Mouse (Mus musculus) myocyte (in vitro differentiated cells): ENCODE results near the gene Smim7. TPM values are rescaled to one million over a fixed set of nuclear protein-coding genes. Genes with fewer than 3 reads are reported as not detected.

Source experiments
- H3K27me3 ChIP-seq: one replicate; pipeline ENCODE4 v1.6.1; 2011; ENCODE audit not compliant: control insufficient read depth, insufficient read depth, insufficient read length
- H3K36me3 ChIP-seq: one replicate; pipeline ENCODE4 v1.6.1; 2011; ENCODE audit not compliant: control insufficient read depth, insufficient read depth
- H3K4me2 ChIP-seq: one replicate; pipeline ENCODE4 v1.6.1; 2011; ENCODE audit warnings: low read depth, control low read depth
- H3K4me3 ChIP-seq: one replicate; pipeline ENCODE4 v1.5.1; 2011; ENCODE audit warnings: mild to moderate bottlenecking, control low read depth, moderate library complexity
- H3K79me2 ChIP-seq: one replicate; pipeline ENCODE4 v1.6.1; 2011; ENCODE audit not compliant: control insufficient read depth, insufficient read depth
- H3ac ChIP-seq: one replicate; pipeline ENCODE4 v1.6.1; 2011; ENCODE audit not compliant: control insufficient read depth, insufficient read length
- CEBPB ChIP-seq: IDR thresholded peaks from 2 replicates; pipeline ENCODE4 v1.6.1; 2011; ENCODE audit warnings: mild to moderate bottlenecking, moderate library complexity; ENCODE audit not compliant: poor library complexity, insufficient read depth, severe bottlenecking
- E2F4 ChIP-seq: IDR thresholded peaks from one replicate; pipeline ENCODE4 v1.6.1; 2011; ENCODE audit warnings: mild to moderate bottlenecking, control low read depth, moderate library complexity; ENCODE audit not compliant: insufficient read depth
- MAX ChIP-seq: IDR thresholded peaks from one replicate; pipeline ENCODE4 v1.6.1; 2011; ENCODE audit warnings: low read depth, mild to moderate bottlenecking, control low read depth
- MYOD1 ChIP-seq, 3 experiments: IDR thresholded peaks; one replicate each; pipeline ENCODE4 v1.6.1; 2011; ENCODE audit warnings: control low read depth in 2 of 3, low read depth in 2 of 3, mild to moderate bottlenecking in 2 of 3, moderate library complexity in 1 of 3; ENCODE audit not compliant: insufficient read length in 2 of 3, control insufficient read depth in 1 of 3
- MYOG ChIP-seq, 3 experiments: IDR thresholded peaks; one replicate each; pipeline ENCODE4 v1.6.1; 2011; ENCODE audit warnings: control low read depth in 2 of 3, low read depth in 2 of 3, mild to moderate bottlenecking in 2 of 3; ENCODE audit not compliant: insufficient read length in 2 of 3, control insufficient read depth in 1 of 3, insufficient read depth in 1 of 3
- POLR2A ChIP-seq: IDR thresholded peaks from one replicate; pipeline ENCODE4 v1.6.1; 2011; ENCODE audit warnings: low read depth, mild to moderate bottlenecking, control low read depth, moderate library complexity; ENCODE audit not compliant: insufficient read length
- POLR2AphosphoS2 ChIP-seq: IDR thresholded peaks from one replicate; pipeline ENCODE4 v1.6.1; 2011; ENCODE audit warnings: low read depth, control low read depth; ENCODE audit not compliant: insufficient read length
- REST ChIP-seq: IDR thresholded peaks from one replicate; pipeline ENCODE4 v1.6.1; 2011; ENCODE audit warnings: mild to moderate bottlenecking, control low read depth, moderate library complexity; ENCODE audit not compliant: insufficient read depth, insufficient read length
- SRF ChIP-seq: IDR thresholded peaks from one replicate; pipeline ENCODE4 v1.6.1; 2011; ENCODE audit warnings: low read depth; ENCODE audit not compliant: control insufficient read depth, insufficient read length
- TCF12 ChIP-seq: IDR thresholded peaks from one replicate; pipeline ENCODE4 v1.6.1; 2011; ENCODE audit warnings: mild to moderate bottlenecking, control low read depth; ENCODE audit not compliant: poor library complexity, insufficient read depth, severe bottlenecking
- TCF3 ChIP-seq: IDR thresholded peaks from one replicate; pipeline ENCODE4 v1.6.1; 2011; ENCODE audit warnings: low read depth, control low read depth; ENCODE audit not compliant: insufficient read length
- USF1 ChIP-seq: IDR thresholded peaks from one replicate; pipeline ENCODE4 v1.6.1; 2011; ENCODE audit warnings: low read depth, mild to moderate bottlenecking, control low read depth, moderate library complexity
- polyA plus RNA-seq: library from polyadenylated mRNA; unstranded; fragments of >200 nt; fragmentation: generic; extraction: Trizol; gene quantifications from one replicate; pipeline ENCODE4 v1.2.1, GENCODE M21; 2012; ENCODE audit warnings: missing spikeins

Gene Smim7
- polyA plus RNA-seq, 1 experiment: 74.3 TPM

DNA sequence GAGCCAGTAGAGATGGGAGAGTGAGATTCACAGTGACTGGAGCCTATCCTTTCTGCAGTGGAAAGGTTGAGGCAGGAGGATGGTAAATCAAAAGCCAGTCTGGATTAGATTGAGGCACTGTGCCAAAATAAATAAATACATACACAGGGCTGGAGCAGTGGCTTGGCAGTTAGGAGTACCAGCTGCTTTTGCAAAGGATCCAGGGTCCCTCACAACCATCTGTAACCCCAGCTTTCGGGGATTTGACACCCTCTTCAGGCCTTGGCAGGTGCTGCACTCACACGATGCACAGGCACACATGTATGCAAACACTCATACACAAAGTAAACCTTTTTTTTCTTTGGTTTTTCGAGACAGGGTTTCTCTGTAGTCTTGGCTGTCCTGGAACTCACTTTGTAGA lies 6.4 kb upstream of the Smim7 start:
- TF ChIP-seq MYOD1 (IDR thresholded peaks at IDR 0.05; ENCODE audit: control insufficient read depth in 1 of 3, insufficient read length in 2 of 3, low read depth in 2 of 3): peak; percentile 34 to 83 (median 58)
- TF ChIP-seq E2F4: no peak
- no peak for TF ChIP-seq MAX
- TF ChIP-seq TCF12: peak; percentile 22
- peak; percentile 6 to 71 (median 63) for TF ChIP-seq MYOG (IDR thresholded peaks at IDR 0.05; ENCODE audit: control insufficient read depth in 1 of 3, insufficient read depth in 1 of 3, insufficient read length in 2 of 3, low read depth in 2 of 3)
- H3K27me3 ChIP-seq: no peaks in the 10 kb centered on the region
- H3K4me2 ChIP-seq: no peak overlapping the region
- peaks cover 31% of the 10 kb centered on the region for H3K79me2 ChIP-seq
- H3K36me3 ChIP-seq: peaks cover 3% of the 10 kb centered on the region
- H3ac ChIP-seq: no peak overlapping the region
- H3K4me3 ChIP-seq: no peak overlapping the region

DNA sequence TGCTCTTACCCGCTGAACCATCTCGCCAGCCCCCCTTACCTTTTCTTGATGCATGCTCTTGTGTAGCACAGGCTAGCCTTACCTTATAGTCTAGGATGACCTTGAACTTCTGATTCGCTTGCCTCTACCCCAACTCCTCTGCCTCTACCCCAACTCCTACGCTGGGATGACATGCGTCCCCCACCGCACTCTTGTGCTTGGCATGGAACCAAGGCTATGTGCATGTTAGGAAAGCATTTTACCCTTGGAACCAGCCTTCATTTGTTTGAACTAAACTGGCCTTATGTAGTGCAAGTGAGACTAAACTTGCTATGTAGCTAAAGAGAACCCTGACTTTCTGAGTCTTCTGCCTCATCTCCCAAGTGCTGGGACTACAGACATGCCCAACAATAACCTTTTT lies 5.0 kb upstream of the Smim7 start:
- H3K4me3 ChIP-seq: no peak overlapping the region
- no peak for TF ChIP-seq USF1
- TF ChIP-seq REST: no peak
- TF ChIP-seq MYOG (IDR thresholded peaks at IDR 0.05; ENCODE audit: control insufficient read depth in 1 of 3, insufficient read depth in 1 of 3, insufficient read length in 2 of 3, low read depth in 2 of 3): no peak
- TF ChIP-seq MYOD1 (IDR thresholded peaks at IDR 0.05; ENCODE audit: control insufficient read depth in 1 of 3, insufficient read length in 2 of 3, low read depth in 2 of 3): no peak
- TF ChIP-seq SRF: no peak
- no peak for TF ChIP-seq E2F4
- TF ChIP-seq TCF3: no peak
- TF ChIP-seq POLR2A: no peak
- no peak for TF ChIP-seq TCF12
- TF ChIP-seq POLR2AphosphoS2: no peak
- no peak for TF ChIP-seq MAX
- peaks cover 35% of the 10 kb centered on the region for H3K79me2 ChIP-seq

DNA sequence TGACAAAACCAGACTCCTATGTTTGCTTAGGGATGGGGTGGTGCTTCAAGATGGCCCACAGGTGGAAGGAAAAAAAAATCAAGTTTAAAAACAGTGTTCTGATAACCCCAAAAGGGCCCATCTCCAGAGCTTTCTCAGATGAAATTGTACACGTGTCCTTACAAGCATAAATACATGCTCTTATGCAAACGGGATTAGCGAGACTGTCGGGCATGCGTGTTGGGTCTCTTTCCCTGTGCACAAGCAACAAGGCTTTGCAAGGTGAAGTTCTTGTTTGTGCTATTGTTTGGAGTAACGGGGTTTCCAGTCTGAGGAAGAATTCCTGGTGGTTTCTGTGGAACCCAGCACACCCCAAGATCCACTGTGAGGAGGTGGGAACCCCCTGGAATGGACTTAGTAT lies 2.6 kb upstream of the Smim7 start:
- Histone ChIP-seq H3ac (no peak overlapping the region), H3K36me3 (peaks cover 4% of the 10 kb centered on the region), H3K79me2 (peaks cover 52% of the 10 kb centered on the region), H3K4me2 (peak overlapping the region; percentile 98), H3K4me3 (peak overlapping the region; percentile 99), H3K27me3 (no peaks in the 10 kb centered on the region)
- no peak for TF ChIP-seq CEBPB
- TF ChIP-seq MYOG (IDR thresholded peaks at IDR 0.05; ENCODE audit: control insufficient read depth in 1 of 3, insufficient read depth in 1 of 3, insufficient read length in 2 of 3, low read depth in 2 of 3): no peak

More for the DNA sequence above, 5.0 kb upstream of the Smim7 start:
- H3ac ChIP-seq: no peak overlapping the region
- no peaks in the 10 kb centered on the region for H3K36me3 ChIP-seq
- no peak overlapping the region for H3K4me2 ChIP-seq
- no peaks in the 10 kb centered on the region for H3K27me3 ChIP-seq

GRCm38 (mm10) chr8:72572507-72572906 lies 1.6 kb upstream of the Smim7 start:
- H3ac ChIP-seq: peak overlapping the region; percentile 54
- H3K4me3 ChIP-seq: peak overlapping the region; percentile 99
- peaks cover 12% of the 10 kb centered on the region for H3K36me3 ChIP-seq
- H3K79me2 ChIP-seq: peaks cover 57% of the 10 kb centered on the region
- no peaks in the 10 kb centered on the region for H3K27me3 ChIP-seq
- H3K4me2 ChIP-seq: peak overlapping the region; percentile 98
- TF ChIP-seq POLR2AphosphoS2 (peak; percentile 56), MYOD1 (IDR thresholded peaks at IDR 0.05; ENCODE audit: control insufficient read depth in 1 of 3, insufficient read length in 2 of 3, low read depth in 2 of 3) (peak in 2 of 3 experiments; percentile 0), REST (no peak)

DNA sequence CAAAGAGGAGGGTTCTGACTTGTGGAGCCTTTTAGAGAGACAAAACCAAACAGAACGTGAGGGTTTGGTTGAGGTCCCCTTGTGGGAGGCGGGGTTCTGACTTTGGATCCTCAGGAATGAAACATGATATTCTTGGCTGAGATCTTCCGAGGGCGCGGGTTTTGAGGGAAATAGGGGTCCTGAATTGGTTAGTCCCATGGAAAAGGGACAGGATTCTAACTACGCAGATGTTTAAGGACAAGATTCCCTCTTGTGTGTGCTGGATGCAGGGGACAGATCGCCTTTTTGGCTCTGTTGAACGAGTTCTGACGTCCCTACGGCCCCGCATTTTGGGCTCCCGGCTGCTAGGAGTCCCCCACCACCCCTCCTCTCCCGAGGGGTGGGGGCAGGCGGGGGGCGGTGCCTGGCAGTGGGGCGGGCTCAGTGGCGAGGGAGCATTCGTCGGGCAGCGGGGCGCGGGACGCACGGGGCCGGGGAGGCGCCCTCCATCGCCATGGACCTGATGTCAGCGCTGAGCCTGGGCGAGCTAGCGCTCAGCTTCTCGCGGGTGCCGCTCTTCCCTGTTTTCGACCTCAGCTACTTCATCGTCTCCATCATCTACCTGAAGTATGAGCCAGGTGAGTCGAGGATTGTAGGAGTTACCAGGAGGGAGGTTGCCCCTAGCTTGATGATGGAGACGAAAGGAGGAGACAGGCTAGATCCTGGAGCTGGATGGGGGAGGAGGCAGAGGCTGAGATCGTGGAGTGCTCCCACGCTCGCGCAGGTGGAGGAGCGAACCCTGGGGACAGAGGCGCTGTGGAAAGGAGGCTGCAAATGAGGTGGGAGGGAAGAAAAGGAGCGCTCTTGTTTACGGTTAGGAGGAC lies 954 bp upstream of the Smim7 start, which contains the start of gene Tmem38a:
Gene Tmem38a (plus strand): TSS at position 445 of the 863 bp plus-strand sequence.
- H3K36me3 ChIP-seq: peaks cover 14% of the 10 kb centered on the region
- H3K4me2 ChIP-seq: peak within 1 kb of the TSS; percentile 98
- peak within 1 kb of the TSS; percentile 99 for H3K4me3 ChIP-seq
- TF ChIP-seq MYOD1 (IDR thresholded peaks at IDR 0.05; ENCODE audit: control insufficient read depth in 1 of 3, insufficient read length in 2 of 3, low read depth in 2 of 3) (peak in 2 of 3 experiments; percentile 20 to 43), REST (peak; percentile 9), POLR2AphosphoS2 (peak; percentile 97), E2F4 (no peak), CEBPB (no peak), POLR2A (peak; percentile 97), TCF3 (no peak)
- peak within 1 kb of the TSS; percentile 54 for H3ac ChIP-seq
- no peaks in the 10 kb centered on the region for H3K27me3 ChIP-seq
- H3K79me2 ChIP-seq: peaks cover 57% of the 10 kb centered on the region
